Mouse (Mus musculus): ENCODE results near the gene Atp8b4.

- TF ChIP-seq CTCF (IDR thresholded peaks at IDR 0.05) = no peak
- TF ChIP-seq POLR2A (IDR thresholded peaks at IDR 0.05; ENCODE audit: insufficient read depth, low read depth, low read length) = no peak
Measured at GRCm38 (mm10) chr2:126467790-126468189, 32.7 kb downstream of the Atp8b4 start.
